Mouse (Mus musculus) CH12.LX (cell line): ENCODE data around the gene Chst13. TPM values are rescaled to one million over a fixed set of nuclear protein-coding genes. Genes with fewer than 3 reads are reported as not detected.

Experiments
- DNase-seq: peaks from one replicate; pipeline ENCODE4 v3.0.0-alpha.2; 2013; ENCODE audit errors: extremely low read depth
- H3K27ac ChIP-seq: 2 replicates; pipeline ENCODE4 v1.5.1; 2012; ENCODE audit warnings: low read depth, mild to moderate bottlenecking, control low read depth, moderate library complexity; ENCODE audit not compliant: insufficient read depth
- H3K27me3 ChIP-seq: replicated peaks from 2 replicates; pipeline ENCODE3; 2012; ENCODE audit warnings: inconsistent platforms
- H3K36me3 ChIP-seq, 2 experiments: replicated peaks in 1 of 2; 2 replicates each; pipeline versions ENCODE3 to v1.6.1; 2012; ENCODE audit warnings: inconsistent platforms in 1 of 2, low read length in 1 of 2, mild to moderate bottlenecking in 1 of 2, mixed read lengths in 1 of 2, moderate library complexity in 1 of 2; ENCODE audit not compliant: control insufficient read depth in 1 of 2, insufficient read depth in 1 of 2
- H3K4me1 ChIP-seq, 2 experiments: 2 replicates each; pipeline ENCODE4 v1.6.1; 2012; ENCODE audit warnings: inconsistent platforms in 1 of 2, moderate library complexity in 1 of 2; ENCODE audit not compliant: insufficient read depth in 2 of 2, control insufficient read depth in 1 of 2
- H3K4me2 ChIP-seq: 2 replicates; pipeline ENCODE4 v1.6.1; 2012; ENCODE audit warnings: low read depth, mild to moderate bottlenecking, control low read depth; ENCODE audit not compliant: poor library complexity, insufficient read depth, severe bottlenecking
- H3K4me3 ChIP-seq, 3 experiments: fragments of 150-350 bp in 1 of 3; sonication (generic) in 1 of 3; replicated peaks in 1 of 3; 2 replicates each; pipeline versions ENCODE3 to v1.5.1; 2011 to 2012; ENCODE audit warnings: low read depth in 2 of 3, low read length in 2 of 3, mild to moderate bottlenecking in 2 of 3, moderate library complexity in 2 of 3, control low read depth in 1 of 3, improper control_type of control experiment in 1 of 3, inconsistent platforms in 1 of 3, mixed read lengths in 1 of 3; ENCODE audit not compliant: poor library complexity in 1 of 3
- H3K79me2 ChIP-seq: replicated peaks from 2 replicates; pipeline ENCODE4 v1.6.1; 2012; ENCODE audit warnings: mild to moderate bottlenecking, moderate library complexity; ENCODE audit not compliant: control insufficient read depth, poor library complexity, insufficient read depth, severe bottlenecking; ENCODE audit errors: extremely low read depth
- H3K9ac ChIP-seq: 2 replicates; pipeline ENCODE4 v1.6.1; 2012; ENCODE audit warnings: low read depth, mild to moderate bottlenecking, control low read depth, moderate library complexity; ENCODE audit not compliant: insufficient read depth
- H3K9me3 ChIP-seq: replicated peaks from 2 replicates; pipeline ENCODE3; 2012; ENCODE audit warnings: low read length, inconsistent platforms, mixed read lengths
- BHLHE40 ChIP-seq: IDR thresholded peaks from 2 replicates; pipeline ENCODE4 v1.6.1; 2011; ENCODE audit warnings: mild to moderate bottlenecking, low read depth, low read length, improper control_type of control experiment
- CHD2 ChIP-seq: IDR thresholded peaks from 2 replicates; pipeline ENCODE4 v1.6.1; 2011; ENCODE audit warnings: low read length, improper control_type of control experiment
- E2F4 ChIP-seq: IDR thresholded peaks from 2 replicates; pipeline ENCODE4 v1.6.1; 2011; ENCODE audit warnings: low read depth, low read length, improper control_type of control experiment; ENCODE audit not compliant: insufficient replicate concordance
- ELF1 ChIP-seq: IDR thresholded peaks from 2 replicates; pipeline ENCODE4 v1.6.1; 2014; ENCODE audit warnings: low read depth, mild to moderate bottlenecking, inconsistent platforms, low read length, improper control_type of control experiment
- ETS1 ChIP-seq: conservative IDR thresholded peaks from 2 replicates; pipeline ENCODE4 v1.6.1; 2012; ENCODE audit warnings: low read depth, mild to moderate bottlenecking, inconsistent platforms, low read length, improper control_type of control experiment, moderate library complexity
- GABPA ChIP-seq: IDR thresholded peaks from 2 replicates; pipeline ENCODE4 v1.6.1; 2012; ENCODE audit warnings: low read depth, low read length, improper control_type of control experiment, inconsistent platforms; ENCODE audit not compliant: insufficient replicate concordance
- JUN ChIP-seq: IDR thresholded peaks from 2 replicates; pipeline ENCODE4 v1.6.1; 2011; ENCODE audit warnings: low read depth, mild to moderate bottlenecking, low read length, improper control_type of control experiment, moderate library complexity; ENCODE audit not compliant: insufficient read depth
- JUND ChIP-seq: conservative IDR thresholded peaks from 2 replicates; pipeline ENCODE4 v1.6.1; 2011; ENCODE audit warnings: low read depth, low read length, improper control_type of control experiment
- KAT2A ChIP-seq: IDR thresholded peaks from 2 replicates; pipeline ENCODE4 v1.6.1; 2012; ENCODE audit warnings: low read length, improper control_type of control experiment, inconsistent platforms; ENCODE audit not compliant: insufficient replicate concordance
- MAZ ChIP-seq: IDR thresholded peaks from 2 replicates; pipeline ENCODE4 v1.6.1; 2012; ENCODE audit warnings: low read depth, mild to moderate bottlenecking, inconsistent platforms, low read length, improper control_type of control experiment, moderate library complexity
- MYC ChIP-seq: IDR thresholded peaks from 2 replicates; pipeline ENCODE4 v1.6.1; 2011; ENCODE audit warnings: low read depth, mild to moderate bottlenecking, improper control_type of control experiment, low read length
- POLR2AphosphoS2 ChIP-seq: IDR thresholded peaks from 2 replicates; pipeline ENCODE4 v1.6.1; 2011; ENCODE audit warnings: low read depth, low read length, improper control_type of control experiment
- RAD21 ChIP-seq: IDR thresholded peaks from 2 replicates; pipeline ENCODE4 v1.6.1; 2011; ENCODE audit warnings: low read depth, mild to moderate bottlenecking, low read length, improper control_type of control experiment, moderate library complexity
- SMC3 ChIP-seq: IDR thresholded peaks from 2 replicates; pipeline ENCODE4 v1.6.1; 2011; ENCODE audit warnings: low read depth, low read length, improper control_type of control experiment
- TBP ChIP-seq: conservative IDR thresholded peaks from 2 replicates; pipeline ENCODE4 v1.6.1; 2011; ENCODE audit warnings: low read depth, low read length, improper control_type of control experiment
- TCF12 ChIP-seq: IDR thresholded peaks from 2 replicates; pipeline ENCODE4 v1.6.1; 2014; ENCODE audit warnings: low read depth, mild to moderate bottlenecking, inconsistent platforms, low read length, improper control_type of control experiment
- UBTF ChIP-seq: IDR thresholded peaks from 2 replicates; pipeline ENCODE4 v1.6.1; 2012; ENCODE audit warnings: low read depth, mild to moderate bottlenecking, inconsistent platforms, low read length, improper control_type of control experiment, moderate library complexity
- USF1 ChIP-seq: IDR thresholded peaks from 2 replicates; pipeline ENCODE4 v1.6.1; 2014; ENCODE audit warnings: low read depth, mild to moderate bottlenecking, inconsistent platforms, low read length, improper control_type of control experiment
- USF2 ChIP-seq: conservative IDR thresholded peaks from 2 replicates; pipeline ENCODE4 v1.6.1; 2011; ENCODE audit warnings: low read depth, low read length, improper control_type of control experiment
- ZC3H11A ChIP-seq: IDR thresholded peaks from 2 replicates; pipeline ENCODE4 v1.6.1; 2012; ENCODE audit warnings: low read depth, mild to moderate bottlenecking, inconsistent platforms, low read length, improper control_type of control experiment
- ZKSCAN1 ChIP-seq: IDR thresholded peaks from 2 replicates; pipeline ENCODE4 v1.6.1; 2012; ENCODE audit warnings: low read depth, inconsistent platforms, low read length, improper control_type of control experiment, borderline replicate concordance
- dilution Hi-C: fragments of 300-500 bp; cut with MboI; formaldehyde crosslinking; loops from 2 replicates; pipeline ENCODE4 v1.14.3; 2020; ENCODE audit warnings: low sequenced_read_pairs; ENCODE audit not compliant: extremely low pct_unique_long_range_greater_than_20kb, extremely low pct_ligation_motif_present
- in situ Hi-C: fragments of 300-500 bp; cut with MboI; formaldehyde crosslinking; loops from 3 replicates; pipeline ENCODE4 v1.14.3; 2019; ENCODE audit warnings: low sequenced_read_pairs, low pct_ligation_motif_present, low pct_unique_long_range_greater_than_20kb, mixed read lengths
- polyA plus RNA-seq: library from polyadenylated mRNA; unstranded; fragments of >175 nt; gene quantifications from 2 replicates; pipeline ENCODE4 v1.2.1, GENCODE M21; 2012; ENCODE audit warnings: low read depth; ENCODE audit not compliant: insufficient read length
- total RNA-seq, 2 experiments: library from RNA; depleted of rRNA; stranded (reverse); fragments of 300-350 nt in 1 of 2; fragments of >200 nt in 1 of 2; gene quantifications; 2 replicates each; pipeline ENCODE4 v1.2.3; 2012 to 2014

The Chst13 gene
- total and polyA plus RNA-seq, 3 experiments: 0.13 TPM; not detected in 2

DNA sequence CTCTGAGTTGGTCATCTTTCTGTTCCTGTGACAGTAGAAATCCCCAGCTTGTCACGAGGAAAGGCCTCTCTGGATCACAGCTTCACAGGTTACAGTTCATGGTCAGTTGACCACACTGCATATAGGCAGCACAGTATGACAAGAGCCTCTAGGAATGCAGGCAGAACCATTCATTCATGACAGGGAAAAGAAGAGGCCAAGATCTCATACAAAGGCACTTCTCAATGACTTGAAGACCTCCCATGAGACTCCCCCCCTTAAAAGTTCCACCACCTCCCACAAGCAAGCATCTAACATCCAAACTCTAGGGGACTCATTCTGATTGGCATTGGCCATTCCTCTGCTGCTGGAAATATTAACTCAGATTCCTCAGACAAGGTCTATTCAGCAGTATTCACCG lies 34.5 kb upstream of the Chst13 start:
- H3K27me3 ChIP-seq: peaks cover 56% of the 10 kb centered on the region
- peaks cover 0 to 4% of the 10 kb centered on the region in 2 experiments; a peak in 1 of 4 replicates for H3K4me1 ChIP-seq
- DNase-seq: no peak
- H3K4me2 ChIP-seq: no peak overlapping the region
- no peaks in the 10 kb centered on the region for H3K79me2 ChIP-seq
- H3K9me3 ChIP-seq: no peaks in the 10 kb centered on the region
- H3K9ac ChIP-seq: no peak overlapping the region
- in situ Hi-C loops: no loop called here
- no peak overlapping the region for H3K27ac ChIP-seq
- dilution Hi-C loops: no loop called here
- no peaks in the 10 kb centered on the region for H3K36me3 ChIP-seq
- no peak for TF ChIP-seq UBTF
- no peak overlapping the region for H3K4me3 ChIP-seq

DNA sequence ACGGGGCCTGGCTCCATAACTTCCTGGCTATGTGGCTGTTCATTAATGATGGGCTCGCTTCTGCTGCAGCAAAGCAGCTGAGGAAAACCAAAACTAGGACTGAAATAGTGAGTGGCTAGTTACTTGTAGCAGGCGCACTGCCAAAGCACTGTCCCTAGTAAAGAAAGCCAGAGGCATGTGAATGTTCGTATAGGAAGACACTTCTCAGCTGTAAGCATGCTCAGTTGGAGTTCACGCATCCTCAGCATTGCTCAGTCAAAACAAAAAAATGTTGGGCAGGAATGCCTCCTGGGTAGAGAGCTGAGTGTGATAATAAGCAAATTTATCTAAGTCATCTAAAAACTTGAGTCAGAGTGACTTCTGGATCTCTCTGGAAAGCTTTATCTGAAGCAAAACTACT lies 33.2 kb upstream of the Chst13 start:
- no peak overlapping the region for H3K4me2 ChIP-seq
- no peak overlapping the region for H3K27ac ChIP-seq
- DNase-seq: no peak
- H3K9ac ChIP-seq: no peak overlapping the region
- peaks cover 65% of the 10 kb centered on the region for H3K27me3 ChIP-seq
- TF ChIP-seq USF1: no peak
- no peak for TF ChIP-seq ELF1
- TF ChIP-seq CHD2: no peak
- TF ChIP-seq UBTF: no peak
- TF ChIP-seq JUND: no peak
- TF ChIP-seq POLR2AphosphoS2: no peak
- TF ChIP-seq JUN: no peak
- no peak for TF ChIP-seq USF2
- no peak for TF ChIP-seq ETS1
- no peak for TF ChIP-seq KAT2A
- no peak for TF ChIP-seq TCF12
- TF ChIP-seq RAD21: no peak
- H3K36me3 ChIP-seq: no peaks in the 10 kb centered on the region
- in situ Hi-C loops: no loop called here
- no peaks in the 10 kb centered on the region for H3K79me2 ChIP-seq
- no peak overlapping the region for H3K4me3 ChIP-seq
- dilution Hi-C loops: no loop called here
- H3K4me1 ChIP-seq: peaks cover 0 to 4% of the 10 kb centered on the region in 2 experiments; a peak in 1 of 4 replicates
- no peaks in the 10 kb centered on the region for H3K9me3 ChIP-seq

DNA sequence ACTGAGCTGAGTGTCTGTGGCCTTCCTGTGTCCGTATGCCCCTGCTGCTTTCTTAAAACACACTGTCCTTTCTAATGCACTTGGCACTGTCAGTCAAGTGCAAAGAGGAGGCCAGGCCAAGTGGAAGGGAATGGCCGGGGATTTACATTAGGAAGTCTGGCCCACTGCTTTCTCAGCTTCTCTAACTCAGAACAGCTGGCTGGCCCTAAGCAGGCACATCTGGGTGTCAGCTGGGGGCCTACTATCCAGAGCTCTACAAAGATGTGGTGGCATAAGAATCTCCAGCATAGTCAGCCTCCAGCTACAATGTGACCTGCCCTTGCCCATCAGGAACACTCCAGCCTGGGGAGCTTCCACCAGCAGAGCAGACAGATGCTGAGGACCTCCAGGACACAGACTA lies 25.0 kb upstream of the Chst13 start:
- no peaks in the 10 kb centered on the region for H3K4me1 ChIP-seq
- TF ChIP-seq KAT2A (no peak), ETS1 (no peak), TBP (no peak), GABPA (no peak), ZKSCAN1 (no peak), TCF12 (no peak), JUND (no peak), SMC3 (no peak), BHLHE40 (no peak), JUN (no peak), MYC (no peak), MAZ (no peak), E2F4 (no peak), ZC3H11A (no peak)
- no peak overlapping the region for H3K27ac ChIP-seq
- peaks cover 59% of the 10 kb centered on the region for H3K27me3 ChIP-seq
- no peak for DNase-seq
- H3K9me3 ChIP-seq: no peaks in the 10 kb centered on the region
- H3K36me3 ChIP-seq: no peaks in the 10 kb centered on the region
- H3K79me2 ChIP-seq: no peaks in the 10 kb centered on the region
- H3K9ac ChIP-seq: no peak overlapping the region
- H3K4me2 ChIP-seq: no peak overlapping the region
- in situ Hi-C loops (no loop called here), dilution Hi-C loops (no loop called here)
- H3K4me3 ChIP-seq: no peak overlapping the region
